Mouse (Mus musculus): ENCODE measurements around the gene Fars2. TPM values are rescaled to one million over a fixed set of nuclear protein-coding genes. Genes with fewer than 3 reads are reported as not detected.

The Fars2 gene
- total and polyA plus RNA-seq, 2 experiments from 2014 or later, result 30.3 to 30.6 TPM

DNA sequence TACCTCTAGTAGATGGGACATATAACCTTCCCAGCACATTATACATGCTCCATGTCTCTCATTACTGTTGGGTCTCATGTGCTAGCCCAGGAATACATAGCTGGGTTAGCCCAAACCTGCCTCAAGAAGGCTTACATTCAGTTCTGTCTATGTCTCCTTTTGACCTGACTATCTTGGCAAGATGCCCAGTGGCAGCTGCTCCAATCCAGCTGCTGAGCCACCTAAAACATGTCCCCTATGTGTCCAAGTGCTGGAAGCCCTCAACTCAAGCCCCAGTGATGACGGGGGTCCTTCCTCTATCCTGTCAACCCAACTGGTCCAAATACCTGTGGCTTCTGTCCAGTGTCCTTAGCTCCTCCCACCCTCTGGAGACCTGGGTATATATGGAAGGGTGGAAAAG is 437.5 kb downstream of the Fars2 start:
- H3K9ac ChIP-seq (replicated peaks; ENCODE audit: low read length, poor library complexity, severe bottlenecking), result no peak overlapping the region
- no peaks in the 10 kb centered on the region for H3K36me3 ChIP-seq (ENCODE audit: insufficient read depth, low read length)
- DNase-seq (ENCODE audit: low spot score) (no peak), ATAC-seq (ENCODE audit: low FRiP score) (no peak)
- no peak overlapping the region for H3K4me2 ChIP-seq (ENCODE audit: low read depth, low read length, poor library complexity, severe bottlenecking)
- no peak for TF ChIP-seq CTCF (IDR thresholded peaks at IDR 0.05)
- 90% methylated on average over 1 of the region's 1 CpGs for WGBS
- H3K27me3 ChIP-seq (ENCODE audit: insufficient read depth, low read length), result no peaks in the 10 kb centered on the region
- no peak overlapping the region for H3K27ac ChIP-seq (ENCODE audit: low read depth, low read length)
- no peak overlapping the region for H3K4me3 ChIP-seq (ENCODE audit: low read depth, low read length)
- H3K4me1 ChIP-seq (ENCODE audit: insufficient read depth, low read length), result no peaks in the 10 kb centered on the region
- H3K9me3 ChIP-seq (ENCODE audit: low read length), result no peaks in the 10 kb centered on the region

DNA sequence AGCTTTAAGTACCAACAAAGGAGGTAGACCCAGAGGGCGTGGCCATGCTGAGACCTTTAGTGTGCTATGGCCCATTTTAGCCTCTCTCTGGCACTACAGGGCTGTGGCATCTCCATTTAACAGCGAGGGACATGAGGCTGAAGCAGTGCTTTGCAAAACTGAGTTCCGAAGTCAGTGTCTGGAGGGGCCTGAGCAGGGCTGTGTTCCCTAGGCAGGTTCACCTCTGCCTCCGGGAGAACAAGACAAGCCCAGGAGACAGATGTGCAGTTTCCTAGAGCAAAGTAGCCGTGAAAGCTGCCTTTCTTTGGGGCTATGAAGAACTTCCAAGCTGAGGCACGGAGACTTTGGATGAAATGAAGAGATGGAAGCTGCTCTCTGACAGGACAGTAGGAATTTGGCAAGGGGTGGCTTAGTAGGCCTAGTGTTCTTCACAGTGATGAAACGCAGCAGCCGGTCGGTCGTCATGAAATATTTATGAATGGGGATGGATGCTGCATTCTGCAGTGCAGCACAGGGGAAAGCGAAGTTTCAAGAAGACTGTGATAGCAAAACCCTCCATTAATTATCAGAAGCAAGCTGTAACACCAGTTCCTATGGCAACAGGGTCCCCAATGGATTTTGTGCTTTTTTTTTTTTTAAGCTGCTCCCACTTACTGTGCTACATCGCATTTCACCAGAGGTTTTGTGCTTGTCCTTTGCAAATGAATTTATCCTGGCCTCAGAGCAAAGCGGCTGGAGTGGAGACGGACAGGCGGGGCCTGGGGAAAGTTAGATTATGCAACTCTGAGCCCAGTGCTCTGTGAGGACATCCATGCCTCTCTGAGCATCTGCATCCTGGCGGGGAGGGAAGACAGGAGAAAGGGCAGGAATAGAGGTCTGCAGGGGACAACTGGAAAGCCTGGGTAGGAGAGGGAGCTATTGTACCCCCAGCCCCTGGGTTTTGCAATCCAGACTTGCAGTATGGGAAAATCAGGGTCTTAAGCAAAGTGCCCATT is 445.5 kb downstream of the Fars2 start:
- TF ChIP-seq CTCF (IDR thresholded peaks at IDR 0.05), result no peak
- peak overlapping the region; percentile 84 for H3K27ac ChIP-seq (ENCODE audit: low read depth, low read length)
- H3K4me1 ChIP-seq (ENCODE audit: insufficient read depth, low read length), result peaks cover 14% of the 10 kb centered on the region
- WGBS, result 18% methylated on average over 16 of the region's 16 CpGs
- peak overlapping the region; percentile 28 for H3K4me2 ChIP-seq (ENCODE audit: low read depth, low read length, poor library complexity, severe bottlenecking)
- H3K36me3 ChIP-seq (ENCODE audit: insufficient read depth, low read length), result no peaks in the 10 kb centered on the region
- peak overlapping the region; percentile 42; the same call in 1 of the 2 replicates for H3K9ac ChIP-seq (replicated peaks; ENCODE audit: low read length, poor library complexity, severe bottlenecking)
- peak; percentile 70 for DNase-seq (ENCODE audit: low spot score)
- ATAC-seq (ENCODE audit: low FRiP score), result peak; percentile 85
- H3K9me3 ChIP-seq (ENCODE audit: low read length), result no peaks in the 10 kb centered on the region
- no peak overlapping the region for H3K4me3 ChIP-seq (ENCODE audit: low read depth, low read length)
- no peaks in the 10 kb centered on the region for H3K27me3 ChIP-seq (ENCODE audit: insufficient read depth, low read length)

DNA sequence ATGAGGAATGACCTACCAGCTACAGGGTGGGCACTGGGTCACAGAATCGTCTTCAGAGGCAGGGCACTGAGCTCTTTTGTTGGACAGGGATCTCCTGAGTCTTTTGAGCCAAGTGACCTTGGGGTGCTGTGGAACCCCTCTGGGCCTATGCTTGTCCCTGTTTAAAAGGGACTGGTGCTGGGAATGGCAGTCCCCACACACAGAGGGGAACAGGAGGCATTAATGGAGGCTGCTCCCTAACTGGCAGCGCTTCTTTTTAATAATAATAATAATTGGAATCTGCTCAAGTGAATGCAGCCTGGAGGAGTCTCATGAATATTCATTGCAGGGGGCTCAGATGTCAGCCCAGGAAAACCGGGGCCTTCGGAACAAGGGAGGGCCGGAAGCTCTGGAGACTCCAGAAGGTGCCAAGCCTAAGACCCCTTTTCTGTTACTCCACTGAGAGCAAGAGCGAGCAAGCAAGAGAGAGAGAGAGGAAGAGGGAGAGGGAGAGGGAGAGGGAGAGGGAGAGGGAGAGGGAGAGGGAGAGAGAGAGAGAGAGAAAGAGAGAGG is 447.6 kb downstream of the Fars2 start:
- TF ChIP-seq CTCF (IDR thresholded peaks at IDR 0.05), result no peak
- Histone ChIP-seq H3K9me3 (ENCODE audit: low read length) (no peaks in the 10 kb centered on the region), H3K4me3 (ENCODE audit: low read depth, low read length) (no peak overlapping the region), H3K4me2 (ENCODE audit: low read depth, low read length, poor library complexity, severe bottlenecking) (no peak overlapping the region), H3K27me3 (ENCODE audit: insufficient read depth, low read length) (no peaks in the 10 kb centered on the region), H3K36me3 (ENCODE audit: insufficient read depth, low read length) (no peaks in the 10 kb centered on the region), H3K27ac (ENCODE audit: low read depth, low read length) (peak overlapping the region; percentile 18; the same call in 1 of the 2 replicates), H3K4me1 (ENCODE audit: insufficient read depth, low read length) (peaks cover 14% of the 10 kb centered on the region), H3K9ac (replicated peaks; ENCODE audit: low read length, poor library complexity, severe bottlenecking) (no peak overlapping the region)
- 25% methylated on average over 5 of the region's 6 CpGs for WGBS
- no peak for DNase-seq (ENCODE audit: low spot score)
- ATAC-seq (ENCODE audit: low FRiP score), result no peak

DNA sequence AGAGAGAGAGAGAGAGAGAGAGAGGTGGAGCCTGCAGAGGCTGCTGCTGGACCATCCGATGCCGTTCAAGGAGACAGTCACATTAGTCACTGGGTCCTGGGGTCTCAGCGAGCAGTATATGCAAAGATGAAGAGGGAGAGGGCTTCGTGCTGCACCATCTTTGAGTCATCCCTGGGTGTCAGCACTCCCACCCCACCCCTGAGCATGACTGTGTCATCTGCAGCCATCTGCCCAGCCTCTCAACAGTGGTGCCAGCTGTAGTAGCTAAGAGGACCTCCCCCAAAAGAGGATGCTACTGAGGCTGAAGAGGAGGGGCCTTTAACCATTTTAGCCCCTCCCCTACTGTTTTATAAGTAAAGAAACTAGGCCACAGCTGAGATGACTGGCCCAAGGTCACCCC is 459.6 kb downstream of the Fars2 start:
- Histone ChIP-seq H3K27ac (ENCODE audit: low read depth, low read length) (no peak overlapping the region), H3K4me2 (ENCODE audit: low read depth, low read length, poor library complexity, severe bottlenecking) (no peak overlapping the region), H3K9me3 (ENCODE audit: low read length) (no peaks in the 10 kb centered on the region), H3K27me3 (ENCODE audit: insufficient read depth, low read length) (no peaks in the 10 kb centered on the region), H3K4me3 (ENCODE audit: low read depth, low read length) (no peak overlapping the region), H3K4me1 (ENCODE audit: insufficient read depth, low read length) (peaks cover 2% of the 10 kb centered on the region; the same call in 1 of the 2 replicates), H3K9ac (replicated peaks; ENCODE audit: low read length, poor library complexity, severe bottlenecking) (no peak overlapping the region), H3K36me3 (ENCODE audit: insufficient read depth, low read length) (no peaks in the 10 kb centered on the region)
- 57% methylated on average over 4 of the region's 4 CpGs for WGBS
- TF ChIP-seq CTCF (IDR thresholded peaks at IDR 0.05), result no peak
- ATAC-seq (ENCODE audit: low FRiP score) (no peak), DNase-seq (ENCODE audit: low spot score) (no peak)

DNA sequence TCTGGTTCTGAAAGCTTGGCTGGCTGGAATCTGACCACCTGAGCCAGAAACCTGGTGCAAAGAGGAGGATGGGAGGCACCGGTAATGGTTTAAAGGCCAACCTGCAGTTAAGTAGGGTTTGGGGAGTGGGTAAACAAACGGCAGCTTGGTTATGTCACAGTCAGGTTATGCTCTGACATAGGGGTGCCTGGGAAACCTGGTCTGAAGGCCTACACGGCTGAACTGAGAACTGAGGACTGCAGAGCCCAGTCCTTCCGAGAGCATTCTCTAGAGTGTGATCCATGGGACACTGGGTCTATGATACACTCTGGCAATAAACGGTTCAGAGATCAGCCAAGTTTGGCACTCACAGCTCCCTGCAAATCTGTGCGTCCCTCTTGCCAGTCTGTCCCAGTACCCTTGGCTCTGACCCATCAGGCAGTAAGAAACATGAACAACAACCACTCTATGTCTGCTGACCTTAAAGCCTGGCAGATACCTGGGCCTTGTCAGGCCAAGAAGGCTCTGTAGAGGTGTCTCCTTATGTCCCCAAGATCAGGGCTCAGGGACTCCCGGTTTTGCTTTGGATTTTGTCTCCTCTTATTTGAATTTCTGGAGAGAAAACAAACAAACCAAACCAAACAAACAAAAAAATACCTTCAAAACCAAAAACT is 460.8 kb downstream of the Fars2 start:
- no peaks in the 10 kb centered on the region for H3K27me3 ChIP-seq (ENCODE audit: insufficient read depth, low read length)
- H3K9ac ChIP-seq (replicated peaks; ENCODE audit: low read length, poor library complexity, severe bottlenecking), result no peak overlapping the region
- no peaks in the 10 kb centered on the region for H3K9me3 ChIP-seq (ENCODE audit: low read length)
- H3K36me3 ChIP-seq (ENCODE audit: insufficient read depth, low read length), result no peaks in the 10 kb centered on the region
- peaks cover 11% of the 10 kb centered on the region for H3K4me1 ChIP-seq (ENCODE audit: insufficient read depth, low read length)
- 62% methylated on average over 7 of the region's 7 CpGs for WGBS
- H3K4me3 ChIP-seq (ENCODE audit: low read depth, low read length), result peak overlapping the region; percentile 41
- peak overlapping the region; percentile 55 for H3K27ac ChIP-seq (ENCODE audit: low read depth, low read length)
- ATAC-seq (ENCODE audit: low FRiP score) (peak; percentile 21; the same call in 1 of the 2 replicates), DNase-seq (ENCODE audit: low spot score) (no peak)
- H3K4me2 ChIP-seq (ENCODE audit: low read depth, low read length, poor library complexity, severe bottlenecking), result no peak overlapping the region
- TF ChIP-seq CTCF (IDR thresholded peaks at IDR 0.05), result no peak

Measured in midbrain, postnatal 0 days (tissue).